Mouse (Mus musculus): ENCODE measurements around the gene Ccdc189. TPM values are rescaled to one million over a fixed set of nuclear protein-coding genes. Genes with fewer than 3 reads are reported as not detected.
A peak's percentile ranks its signal among the peaks of the same experiment; 100 is the strongest.
"Not testable (repeated sequence)": the region's sequence is repeated elsewhere in the genome, so short reads cannot be mapped to it uniquely, and the experiment has no call there.

The Ccdc189 gene
- polyA plus RNA-seq (2014; fragmentation: Nextera tagmentation; extraction: Ambion mirVana): 12.2 and 12.8 TPM in 2 replicates

DNA sequence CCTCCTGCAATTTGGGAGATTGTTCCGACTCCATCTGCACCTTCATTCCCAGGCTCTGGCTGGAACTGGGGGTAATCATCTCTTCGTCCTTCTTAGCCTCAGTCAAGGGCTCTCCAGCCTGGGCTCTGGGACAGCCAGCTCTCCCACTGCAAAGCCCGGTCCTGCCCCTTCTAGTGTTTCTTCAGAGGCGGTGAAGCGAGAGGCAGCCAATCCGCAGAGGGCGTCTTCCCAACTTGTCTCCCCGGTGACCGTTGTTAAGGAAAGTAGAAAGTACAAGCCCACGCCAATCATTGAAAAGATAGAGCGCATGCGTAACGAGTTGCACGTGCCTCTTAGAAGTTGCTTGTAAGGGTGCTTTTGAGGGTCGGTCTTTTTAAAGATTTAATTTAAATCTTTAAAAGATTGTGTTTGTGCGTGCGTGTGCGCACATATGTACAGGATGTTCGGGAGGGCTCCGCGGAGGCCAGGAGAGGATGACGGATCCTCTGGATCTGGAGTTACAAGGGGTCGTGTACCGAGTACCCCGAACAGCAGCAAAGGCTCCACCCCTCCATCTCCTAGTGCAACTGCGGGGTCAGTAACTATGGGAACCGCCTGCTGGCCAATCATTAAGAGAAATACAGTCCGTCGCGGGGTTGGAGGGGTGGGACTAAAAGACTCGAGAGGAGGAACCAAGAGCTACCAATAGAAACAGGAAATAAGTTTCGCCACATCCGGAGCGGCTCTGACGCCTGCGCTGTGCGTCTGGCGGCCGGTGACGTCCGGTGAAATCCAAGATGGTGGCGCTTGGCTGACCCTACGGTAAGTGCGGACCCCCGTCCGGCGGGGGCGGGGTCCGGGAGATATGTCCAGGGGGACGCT is at the start of gene Ccdc189, which contains the start of gene Rnf40:
Gene Ccdc189, minus strand, starts transcription at position 585 of the 861 bp plus-strand sequence.
Gene Rnf40, plus strand, starts transcription at position 757 of the 861 bp plus-strand sequence.
- Histone ChIP-seq H3K27me3 (ENCODE audit: control insufficient read depth, insufficient read depth, low read length) (no peaks in the 10 kb centered on the region), H3K36me3 (ENCODE audit: control insufficient read depth, insufficient read depth, low read length) (peaks cover 18% of the 10 kb centered on the region), H3K27ac (ENCODE audit: low read depth, low read length) (0 out of 2 replicates have a peak within 1 kb of the TSS, but pooled peaks have one; percentile 34), H3K4me2 (ENCODE audit: low read depth) (peak within 1 kb of the TSS; percentile 83), H3K4me3 (ENCODE audit: low read depth, low read length) (peak within 1 kb of the TSS; percentile 90), H3K4me1 (ENCODE audit: control insufficient read depth, insufficient read depth, low read length) (peaks cover 12% of the 10 kb centered on the region), H3K9ac (ENCODE audit: low read length) (peak within 1 kb of the TSS; percentile 69), H3K9me3 (ENCODE audit: control insufficient read depth, low read length) (no peaks in the 10 kb centered on the region)
- peak; percentile 98 for ATAC-seq (ENCODE audit: insufficient read depth, low FRiP score, low TSS enrichment)
- DNase-seq (ENCODE audit: low spot score): peak; percentile 96
- under 1% methylated on average over 50 of the region's 50 CpGs for WGBS

DNA sequence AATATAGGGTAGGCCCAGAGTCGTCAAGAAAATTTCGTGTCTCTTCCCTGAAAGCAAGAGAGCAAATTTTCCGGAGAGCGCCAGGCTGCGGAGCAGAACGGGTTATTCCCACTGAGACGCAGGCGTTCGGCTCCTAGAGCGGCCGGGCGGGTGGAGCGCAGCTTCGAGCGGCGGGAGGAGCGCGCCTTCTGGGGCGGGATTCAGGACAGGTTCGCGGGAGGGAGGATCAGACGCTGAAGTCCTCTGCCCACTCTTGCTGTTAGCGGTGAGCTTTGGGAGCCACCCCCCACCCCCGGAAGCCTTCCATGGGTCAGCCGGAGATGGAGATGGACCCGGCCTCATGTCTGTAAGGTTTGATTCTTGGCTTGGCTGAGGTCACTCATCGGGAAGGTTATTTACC is 48.6 kb upstream of the Ccdc189 start:
- H3K9me3 ChIP-seq (ENCODE audit: control insufficient read depth, low read length): no peaks in the 10 kb centered on the region
- no peaks in the 10 kb centered on the region for H3K36me3 ChIP-seq (ENCODE audit: control insufficient read depth, insufficient read depth, low read length)
- ATAC-seq (ENCODE audit: insufficient read depth, low FRiP score, low TSS enrichment): no peak
- no peak overlapping the region for H3K27ac ChIP-seq (ENCODE audit: low read depth, low read length)
- H3K9ac ChIP-seq (ENCODE audit: low read length): peak overlapping the region; percentile 68
- DNase-seq (ENCODE audit: low spot score): peak; percentile 84
- H3K4me3 ChIP-seq (ENCODE audit: low read depth, low read length): peak overlapping the region; percentile 48
- 0 out of 2 replicates have a peak, but pooled peaks cover 4% of the 10 kb centered on the region for H3K4me1 ChIP-seq (ENCODE audit: control insufficient read depth, insufficient read depth, low read length)
- under 1% methylated on average over 27 of the region's 27 CpGs for WGBS
- peak overlapping the region; percentile 67 for H3K4me2 ChIP-seq (ENCODE audit: low read depth)
- H3K27me3 ChIP-seq (ENCODE audit: control insufficient read depth, insufficient read depth, low read length): no peaks in the 10 kb centered on the region

DNA sequence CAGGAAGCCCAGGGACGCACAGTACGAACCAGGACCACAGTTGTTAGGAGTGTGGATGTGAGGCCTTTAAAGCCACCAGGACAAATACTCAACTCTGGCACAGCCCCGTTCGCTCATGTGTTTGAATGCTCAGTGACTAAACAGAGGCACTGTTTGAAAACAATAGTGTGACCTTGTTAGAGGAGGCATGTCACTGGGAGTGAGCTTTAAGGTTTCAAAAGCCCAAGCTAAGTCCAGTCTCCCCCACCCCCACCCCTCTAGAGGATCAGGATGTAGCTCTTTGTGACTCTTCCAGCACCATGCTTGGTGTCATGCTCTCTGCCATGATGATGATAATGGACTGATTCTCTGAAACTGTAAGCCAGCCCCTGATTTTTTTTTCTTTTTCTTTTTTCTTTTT is 43.0 kb upstream of the Ccdc189 start:
- Histone ChIP-seq H3K9ac (ENCODE audit: low read length) (no peak overlapping the region), H3K4me2 (ENCODE audit: low read depth) (no peak overlapping the region), H3K4me3 (ENCODE audit: low read depth, low read length) (no peak overlapping the region), H3K36me3 (ENCODE audit: control insufficient read depth, insufficient read depth, low read length) (no peaks in the 10 kb centered on the region), H3K27me3 (ENCODE audit: control insufficient read depth, insufficient read depth, low read length) (no peaks in the 10 kb centered on the region), H3K27ac (ENCODE audit: low read depth, low read length) (no peak overlapping the region), H3K9me3 (ENCODE audit: control insufficient read depth, low read length) (no peaks in the 10 kb centered on the region), H3K4me1 (ENCODE audit: control insufficient read depth, insufficient read depth, low read length) (no peaks in the 10 kb centered on the region)
- no peak for ATAC-seq (ENCODE audit: insufficient read depth, low FRiP score, low TSS enrichment)
- WGBS: 77% methylated on average over 4 of the region's 4 CpGs
- no peak for DNase-seq (ENCODE audit: low spot score)

DNA sequence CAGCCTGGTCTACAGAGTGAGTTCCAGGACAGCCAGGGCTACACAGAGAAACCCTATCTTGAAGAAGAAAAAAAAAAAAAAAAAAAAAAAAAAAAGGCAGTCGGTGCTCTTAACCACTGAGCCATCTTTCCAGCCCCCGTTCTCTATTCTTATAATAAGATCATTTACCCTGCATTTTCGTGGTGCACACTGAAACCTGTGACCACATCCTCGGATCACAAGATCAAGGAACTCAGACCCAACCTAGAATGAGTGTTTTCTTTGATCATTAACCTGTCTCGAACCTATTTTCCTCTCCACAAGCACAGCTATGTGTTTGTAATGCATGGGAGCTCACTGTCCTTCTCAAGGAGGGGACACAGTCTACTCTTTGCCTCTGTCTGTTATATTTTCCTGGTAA is 40.3 kb upstream of the Ccdc189 start:
- Histone ChIP-seq H3K9ac (ENCODE audit: low read length) (no peak overlapping the region), H3K27me3 (ENCODE audit: control insufficient read depth, insufficient read depth, low read length) (no peaks in the 10 kb centered on the region), H3K4me3 (ENCODE audit: low read depth, low read length) (no peak overlapping the region), H3K4me2 (ENCODE audit: low read depth) (no peak overlapping the region), H3K27ac (ENCODE audit: low read depth, low read length) (no peak overlapping the region), H3K9me3 (ENCODE audit: control insufficient read depth, low read length) (no peaks in the 10 kb centered on the region), H3K4me1 (ENCODE audit: control insufficient read depth, insufficient read depth, low read length) (no peaks in the 10 kb centered on the region), H3K36me3 (ENCODE audit: control insufficient read depth, insufficient read depth, low read length) (no peaks in the 10 kb centered on the region)
- DNase-seq (ENCODE audit: low spot score) (no peak), ATAC-seq (ENCODE audit: insufficient read depth, low FRiP score, low TSS enrichment) (no peak)
- WGBS: 86% methylated on average over 5 of the region's 5 CpGs

DNA sequence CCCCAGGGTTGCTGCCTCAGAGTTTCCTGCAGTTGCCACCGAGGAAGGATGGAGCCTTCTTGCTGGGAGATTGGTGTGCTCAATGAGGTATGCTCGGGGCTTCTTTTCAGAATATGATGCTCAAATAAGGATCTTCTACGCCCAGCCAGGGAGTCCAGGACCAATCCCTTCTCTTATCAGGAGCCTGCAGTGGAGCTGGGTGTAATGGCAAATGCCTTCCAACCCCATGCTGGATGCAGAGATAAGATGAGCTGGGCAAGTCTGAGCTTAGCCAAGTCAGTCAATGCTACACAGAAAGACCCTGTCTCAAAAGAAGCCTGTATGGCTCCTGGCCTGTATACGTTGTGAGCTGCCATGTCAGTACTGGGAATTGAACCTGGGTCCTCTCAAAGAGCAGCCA is 38.1 kb upstream of the Ccdc189 start:
- ATAC-seq (ENCODE audit: insufficient read depth, low FRiP score, low TSS enrichment): no peak
- DNase-seq (ENCODE audit: low spot score): no peak
- Histone ChIP-seq H3K4me2 (ENCODE audit: low read depth) (no peak overlapping the region), H3K27me3 (ENCODE audit: control insufficient read depth, insufficient read depth, low read length) (no peaks in the 10 kb centered on the region), H3K36me3 (ENCODE audit: control insufficient read depth, insufficient read depth, low read length) (no peaks in the 10 kb centered on the region), H3K9me3 (ENCODE audit: control insufficient read depth, low read length) (no peaks in the 10 kb centered on the region), H3K27ac (ENCODE audit: low read depth, low read length) (no peak overlapping the region), H3K9ac (ENCODE audit: low read length) (no peak overlapping the region), H3K4me1 (ENCODE audit: control insufficient read depth, insufficient read depth, low read length) (no peaks in the 10 kb centered on the region), H3K4me3 (ENCODE audit: low read depth, low read length) (no peak overlapping the region)
- 84% methylated on average over 4 of the region's 4 CpGs for WGBS

DNA sequence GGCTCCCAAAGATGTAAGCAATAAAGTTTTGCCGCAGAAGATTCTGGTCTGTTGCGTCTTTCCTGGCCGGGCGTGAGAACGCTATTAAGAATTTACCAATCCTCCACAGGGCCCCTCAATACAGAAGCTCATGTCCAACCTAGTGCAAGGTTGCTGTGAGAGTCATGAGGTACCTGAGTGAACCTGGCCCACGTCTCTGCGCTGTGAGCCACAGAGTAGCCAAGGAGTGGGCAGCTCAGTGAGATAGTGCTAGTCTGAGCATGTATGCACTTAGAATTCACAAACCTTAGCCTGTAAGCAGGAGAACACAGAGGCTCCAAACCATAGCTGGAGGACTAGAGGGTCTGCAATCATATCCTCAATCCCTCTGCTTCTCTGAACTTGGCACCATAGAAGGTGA is 37.6 kb upstream of the Ccdc189 start:
- DNase-seq (ENCODE audit: low spot score) (no peak), ATAC-seq (ENCODE audit: insufficient read depth, low FRiP score, low TSS enrichment) (no peak)
- no peaks in the 10 kb centered on the region for H3K9me3 ChIP-seq (ENCODE audit: control insufficient read depth, low read length)
- 97% methylated on average over 7 of the region's 7 CpGs for WGBS
- no peaks in the 10 kb centered on the region for H3K27me3 ChIP-seq (ENCODE audit: control insufficient read depth, insufficient read depth, low read length)
- H3K4me1 ChIP-seq (ENCODE audit: control insufficient read depth, insufficient read depth, low read length): no peaks in the 10 kb centered on the region
- no peak overlapping the region for H3K4me2 ChIP-seq (ENCODE audit: low read depth)
- H3K36me3 ChIP-seq (ENCODE audit: control insufficient read depth, insufficient read depth, low read length): no peaks in the 10 kb centered on the region
- H3K9ac ChIP-seq (ENCODE audit: low read length): no peak overlapping the region
- H3K27ac ChIP-seq (ENCODE audit: low read depth, low read length): no peak overlapping the region
- H3K4me3 ChIP-seq (ENCODE audit: low read depth, low read length): no peak overlapping the region

DNA sequence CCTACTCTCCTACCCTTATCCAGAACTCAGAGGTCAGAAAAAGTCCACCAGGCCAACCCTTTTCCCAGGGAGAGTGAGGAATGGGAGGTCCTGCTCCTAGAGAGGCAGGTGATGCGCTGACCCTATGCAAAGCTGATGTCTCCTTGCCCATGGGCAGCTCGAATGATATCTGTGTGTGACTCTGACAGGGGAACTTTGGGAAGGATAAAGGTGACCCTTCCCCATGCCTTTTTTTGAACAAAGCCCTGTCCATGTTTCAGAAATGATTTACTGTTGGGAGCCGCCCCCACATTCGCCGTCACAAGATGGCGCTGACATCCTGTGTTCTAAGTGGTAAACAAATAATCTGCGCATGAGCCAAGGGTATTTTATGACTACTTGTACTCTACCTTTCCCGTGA is 30.0 kb upstream of the Ccdc189 start:
- DNase-seq (ENCODE audit: low spot score); ATAC-seq (ENCODE audit: insufficient read depth, low FRiP score, low TSS enrichment); H3K9me3 ChIP-seq (ENCODE audit: control insufficient read depth, low read length); H3K9ac ChIP-seq (ENCODE audit: low read length); H3K36me3 ChIP-seq (ENCODE audit: control insufficient read depth, insufficient read depth, low read length); H3K4me3 ChIP-seq (ENCODE audit: low read depth, low read length); H3K27ac ChIP-seq (ENCODE audit: low read depth, low read length); H3K27me3 ChIP-seq (ENCODE audit: control insufficient read depth, insufficient read depth, low read length); H3K4me2 ChIP-seq (ENCODE audit: low read depth); H3K4me1 ChIP-seq (ENCODE audit: control insufficient read depth, insufficient read depth, low read length): not testable (repeated sequence)
- WGBS: 84% methylated on average over 6 of the region's 8 CpGs

DNA sequence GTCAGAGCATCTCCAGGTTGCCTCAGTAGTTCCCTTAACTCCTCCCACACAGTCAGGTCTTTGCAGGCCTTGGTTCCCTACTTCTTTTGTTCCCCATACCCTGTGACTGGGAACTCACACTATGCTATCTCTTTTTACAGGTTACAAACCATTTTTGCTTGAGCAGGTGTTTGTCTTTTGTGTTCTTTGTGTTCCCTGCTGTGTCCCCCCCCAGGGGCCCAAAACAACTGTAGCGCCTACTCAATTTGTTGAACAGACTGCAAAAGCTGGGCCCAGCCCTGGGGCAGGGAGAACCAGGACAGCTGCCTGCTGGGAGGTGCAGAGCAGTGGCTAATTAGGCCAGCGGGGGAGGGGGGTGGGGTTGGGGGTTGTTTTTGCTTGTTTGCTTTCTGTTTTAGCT is 29.6 kb upstream of the Ccdc189 start:
- H3K27ac ChIP-seq (ENCODE audit: low read depth, low read length): no peak overlapping the region
- H3K4me3 ChIP-seq (ENCODE audit: low read depth, low read length): no peak overlapping the region
- H3K9me3 ChIP-seq (ENCODE audit: control insufficient read depth, low read length): no peaks in the 10 kb centered on the region
- H3K36me3 ChIP-seq (ENCODE audit: control insufficient read depth, insufficient read depth, low read length): no peaks in the 10 kb centered on the region
- H3K9ac ChIP-seq (ENCODE audit: low read length): no peak overlapping the region
- peaks cover 2% of the 10 kb centered on the region; the same call in 1 of the 2 replicates for H3K4me1 ChIP-seq (ENCODE audit: control insufficient read depth, insufficient read depth, low read length)
- H3K27me3 ChIP-seq (ENCODE audit: control insufficient read depth, insufficient read depth, low read length): no peaks in the 10 kb centered on the region
- DNase-seq (ENCODE audit: low spot score): no peak
- no peak for ATAC-seq (ENCODE audit: insufficient read depth, low FRiP score, low TSS enrichment)
- 49% methylated on average over 2 of the region's 2 CpGs for WGBS
- no peak overlapping the region for H3K4me2 ChIP-seq (ENCODE audit: low read depth)

DNA sequence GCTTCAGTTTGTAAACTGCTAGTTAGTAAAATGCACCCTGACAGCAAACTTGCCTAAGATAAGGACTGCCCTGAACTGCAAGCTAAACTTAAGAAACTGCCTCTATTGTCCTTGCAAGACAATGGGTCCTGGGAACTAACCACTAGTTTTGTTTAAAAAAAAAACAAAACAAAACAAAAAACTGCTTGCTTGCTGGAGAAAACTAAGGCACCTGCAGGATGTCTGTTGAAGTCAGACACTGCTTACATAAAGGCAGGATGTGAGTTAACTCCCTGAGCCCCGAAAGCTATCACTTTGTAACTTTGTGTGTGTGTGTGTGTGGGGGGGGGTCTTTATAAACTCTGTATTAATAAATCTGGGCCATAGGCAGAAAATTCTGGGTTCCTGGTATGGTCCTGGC is 28.5 kb upstream of the Ccdc189 start:
- 83% methylated on average over 1 of the region's 1 CpGs for WGBS
- Histone ChIP-seq H3K36me3 (ENCODE audit: control insufficient read depth, insufficient read depth, low read length) (peaks cover 6% of the 10 kb centered on the region), H3K4me3 (ENCODE audit: low read depth, low read length) (no peak overlapping the region), H3K4me2 (ENCODE audit: low read depth) (no peak overlapping the region), H3K9ac (ENCODE audit: low read length) (no peak overlapping the region), H3K4me1 (ENCODE audit: control insufficient read depth, insufficient read depth, low read length) (peaks cover 2% of the 10 kb centered on the region; the same call in 1 of the 2 replicates), H3K27ac (ENCODE audit: low read depth, low read length) (no peak overlapping the region), H3K9me3 (ENCODE audit: control insufficient read depth, low read length) (no peaks in the 10 kb centered on the region), H3K27me3 (ENCODE audit: control insufficient read depth, insufficient read depth, low read length) (no peaks in the 10 kb centered on the region)
- DNase-seq (ENCODE audit: low spot score) (no peak), ATAC-seq (ENCODE audit: insufficient read depth, low FRiP score, low TSS enrichment) (no peak)
